Mouse (Mus musculus): ENCODE results near the gene Vezt. TPM values are rescaled to one million over a fixed set of nuclear protein-coding genes. Genes with fewer than 3 reads are reported as not detected.

Vezt gene
- total RNA-seq, 2 experiments from 2014 or later = 38.1 to 40.4 TPM

DNA sequence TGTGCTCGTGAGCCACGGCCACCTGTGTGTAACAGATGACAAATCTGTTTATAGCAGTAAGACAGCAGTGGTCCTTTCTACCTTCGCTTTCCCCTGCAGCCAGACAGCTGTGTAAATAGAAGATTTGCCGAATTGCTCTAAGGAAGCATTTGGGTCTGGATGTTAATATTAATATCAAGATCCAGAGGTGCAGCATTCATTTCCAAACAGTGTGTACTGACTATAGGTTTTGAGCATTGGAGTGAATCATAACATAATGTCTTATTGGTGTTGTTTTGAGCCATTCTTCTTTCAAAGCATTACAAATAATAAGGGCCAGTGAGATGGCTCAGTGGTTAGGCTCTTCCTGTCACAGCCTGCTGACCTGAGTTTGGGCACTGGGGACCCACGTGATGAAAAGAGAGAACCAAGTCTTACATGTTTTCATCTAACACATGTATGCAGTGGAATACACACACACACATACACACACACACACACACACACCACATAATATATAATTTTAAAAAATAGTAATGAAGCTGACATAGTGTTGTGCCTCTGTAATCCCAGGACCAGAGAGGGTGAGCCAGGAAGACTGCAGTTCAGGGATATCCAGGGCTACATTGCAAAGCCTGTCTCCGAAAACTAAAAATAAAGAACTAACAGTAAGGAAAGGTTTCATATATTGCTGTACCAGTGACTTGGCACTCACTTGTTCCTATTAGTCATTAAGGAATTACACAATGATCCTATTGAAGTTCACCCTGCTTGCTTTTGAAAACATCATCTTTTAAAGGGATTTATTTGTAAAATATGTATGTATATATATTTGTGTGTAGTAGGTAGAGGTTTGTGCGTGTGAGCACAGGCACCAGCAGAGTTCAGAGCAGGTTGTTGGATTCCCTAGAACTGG lies 3.0 kb upstream of the Vezt start:
- no peak for DNase-seq (ENCODE audit: low spot score)
- intact Hi-C loops (cut with DNase I) = no loop called here

GRCm38 (mm10) chr10:94037596-94037995 lies 2.0 kb upstream of the Vezt start:
- DNase-seq (ENCODE audit: low spot score) = no peak
- intact Hi-C loops (cut with DNase I) = no loop called here

DNA sequence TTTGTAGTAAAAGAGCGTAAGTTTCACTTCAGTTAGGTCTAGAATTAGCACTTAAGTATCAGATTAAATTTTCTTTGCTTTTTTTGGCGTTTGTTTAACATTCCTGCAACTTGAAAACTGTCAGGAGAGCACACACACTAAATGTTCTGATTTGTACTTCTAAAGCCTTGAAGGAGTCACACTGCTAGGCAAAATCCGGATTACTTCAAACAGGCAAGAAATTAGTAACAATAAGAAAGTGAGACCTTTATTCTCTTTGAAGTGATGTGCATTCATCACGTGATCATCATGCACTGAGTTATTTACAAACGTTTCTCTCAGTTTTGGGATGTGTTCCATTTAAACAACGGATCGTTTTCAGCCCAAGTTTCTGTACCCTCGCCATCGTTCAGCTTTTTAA lies 1.6 kb upstream of the Vezt start:
- intact Hi-C loops (cut with DNase I) = no loop called here
- no peak for DNase-seq (ENCODE audit: low spot score)

- intact Hi-C loops (cut with DNase I) = no loop called here
- DNase-seq (ENCODE audit: low spot score) = no peak
Observed at GRCm38 (mm10) chr10:94036375-94036758, 750 bp upstream of the Vezt start.

DNA sequence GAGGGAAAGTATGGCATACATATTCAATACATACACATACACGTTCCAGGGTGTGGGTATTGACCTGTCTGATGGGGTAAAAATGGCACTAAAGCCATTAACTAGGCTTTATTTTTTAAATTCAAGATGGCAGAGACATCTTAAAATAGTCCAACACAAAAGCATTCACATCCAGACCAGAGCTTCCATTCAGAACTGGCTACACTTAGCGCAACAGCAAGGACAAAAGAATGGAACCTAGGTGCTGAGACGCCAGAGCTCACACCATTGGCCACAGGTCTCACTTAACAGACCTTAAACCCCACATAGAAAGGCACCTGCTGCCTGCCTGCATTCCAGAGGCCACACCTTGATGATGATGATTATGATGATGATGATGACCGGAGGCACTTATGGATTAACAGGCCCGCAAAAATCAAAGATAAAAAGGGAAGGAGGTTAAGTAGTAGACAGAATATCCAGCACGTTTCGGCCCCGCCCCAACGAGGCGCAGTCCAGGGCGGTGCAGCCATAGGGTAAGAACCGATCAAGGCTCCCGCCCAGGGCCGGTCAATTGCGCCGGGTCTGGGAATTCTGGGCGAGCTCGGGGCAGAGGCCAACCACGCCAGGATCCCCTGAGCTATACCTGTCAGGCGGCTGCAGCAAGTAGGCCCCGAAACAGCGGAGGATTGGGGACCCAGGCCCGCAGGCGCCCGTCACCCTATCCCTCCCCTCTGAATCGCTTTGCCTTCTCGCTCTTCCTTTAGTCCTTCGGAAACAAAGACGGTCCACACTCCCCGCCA lies 550 bp downstream of the Vezt start:
- intact Hi-C loops (cut with DNase I) = loop anchor here (1.0 kb wide), 1 partner anchor 81 kb away; no protein-coding TSS in a partner anchor
- no peak for DNase-seq (ENCODE audit: low spot score)

- intact Hi-C loops (cut with DNase I) = no loop called here
- DNase-seq (ENCODE audit: low spot score) = no peak
Observed at GRCm38 (mm10) chr10:94031164-94031563, 4.5 kb downstream of the Vezt start.

- no peak for DNase-seq (ENCODE audit: low spot score)
- intact Hi-C loops (cut with DNase I) = no loop called here
Observed at GRCm38 (mm10) chr10:94028493-94028892, 7.1 kb downstream of the Vezt start.

DNA sequence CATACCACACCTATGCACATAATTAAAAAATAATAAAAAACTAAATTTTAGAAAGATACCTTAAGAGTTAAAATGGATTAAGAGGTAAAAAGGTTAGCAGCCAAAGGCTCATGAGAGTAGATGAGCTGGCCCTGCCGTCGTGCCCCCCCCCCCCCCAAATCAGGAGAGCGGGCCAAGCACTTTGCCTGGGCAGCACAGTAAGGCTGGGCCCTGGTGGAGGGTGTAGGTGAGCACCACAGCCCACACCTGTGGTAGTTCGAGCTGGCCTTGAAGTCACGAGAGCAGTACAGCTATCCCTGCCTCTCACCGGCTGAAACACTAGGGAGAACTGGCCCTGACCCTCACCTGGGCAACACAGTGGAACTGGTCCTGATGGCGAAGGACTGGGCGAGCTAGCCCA lies 10.5 kb downstream of the Vezt start:
- intact Hi-C loops (cut with DNase I) = no loop called here
- DNase-seq (ENCODE audit: low spot score) = no peak

- DNase-seq (ENCODE audit: low spot score) = no peak
- intact Hi-C loops (cut with DNase I) = no loop called here
Observed at GRCm38 (mm10) chr10:94021059-94021458, 14.6 kb downstream of the Vezt start.

GRCm38 (mm10) chr10:94020587-94020986 lies 15.0 kb downstream of the Vezt start:
- no peak for DNase-seq (ENCODE audit: low spot score)
- intact Hi-C loops (cut with DNase I) = no loop called here

- DNase-seq (ENCODE audit: low spot score) = no peak
- intact Hi-C loops (cut with DNase I) = no loop called here
Observed at GRCm38 (mm10) chr10:94017455-94017854, 18.2 kb downstream of the Vezt start.

- intact Hi-C loops (cut with DNase I) = no loop called here
- DNase-seq (ENCODE audit: low spot score) = no peak
Observed at GRCm38 (mm10) chr10:94014200-94014599, 21.4 kb downstream of the Vezt start.

GRCm38 (mm10) chr10:94013196-94013595 lies 22.4 kb downstream of the Vezt start:
- DNase-seq (ENCODE audit: low spot score) = no peak
- intact Hi-C loops (cut with DNase I) = loop anchor here (1.0 kb wide), 1 partner anchor 102 kb away; no protein-coding TSS in a partner anchor

DNA sequence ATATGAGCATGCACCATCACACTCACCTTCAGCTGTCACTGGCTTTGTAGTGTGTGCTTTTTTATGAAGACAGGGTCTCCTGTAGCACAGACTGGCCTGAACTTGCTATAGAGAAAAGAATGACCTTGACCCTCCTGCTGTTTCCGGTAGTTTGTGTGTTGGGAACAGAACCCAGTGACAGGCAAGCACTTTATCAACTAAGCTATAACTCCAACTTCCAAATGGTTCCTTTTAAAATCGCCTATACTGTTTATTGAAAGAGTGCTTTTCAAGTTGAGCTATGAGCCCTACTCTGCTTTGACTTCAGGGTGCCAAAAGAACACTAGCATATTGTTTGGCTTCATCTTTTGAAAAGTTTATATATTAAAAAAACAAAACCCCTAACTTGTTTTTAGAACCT lies 24.6 kb downstream of the Vezt start:
- intact Hi-C loops (cut with DNase I) = no loop called here

DNA sequence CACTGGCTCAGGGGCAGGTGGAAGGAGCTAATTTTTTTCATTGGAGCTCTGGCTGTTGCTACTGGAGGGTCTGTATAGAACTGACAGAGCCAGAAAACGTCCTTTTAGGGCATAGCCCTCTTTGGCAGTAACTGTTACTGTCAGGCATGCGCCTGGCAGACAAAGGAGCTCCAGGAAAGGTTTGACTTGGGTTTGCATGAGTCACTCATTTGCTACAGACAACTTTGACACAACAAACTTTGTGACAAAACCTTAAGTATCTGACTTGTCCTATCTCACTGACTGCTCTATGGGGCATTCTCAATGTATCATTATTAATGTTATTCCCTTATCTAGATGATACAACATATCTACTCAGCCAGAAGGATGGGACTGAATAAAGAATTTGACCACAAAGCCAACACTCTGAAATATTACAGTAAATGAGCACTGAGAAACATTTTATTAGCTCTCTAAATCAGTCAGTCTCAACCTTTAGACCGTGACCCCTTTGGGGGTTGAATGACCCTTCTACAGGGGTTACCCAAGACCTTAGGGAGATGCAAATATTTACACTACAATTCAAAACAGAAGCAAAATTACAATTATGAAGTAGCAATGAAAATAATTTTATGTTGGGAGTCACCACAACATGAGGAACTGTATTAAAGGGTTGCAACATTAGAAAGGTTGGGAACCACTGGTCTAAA lies 25.5 kb downstream of the Vezt start:
- intact Hi-C loops (cut with DNase I) = no loop called here
- DNase-seq (ENCODE audit: low spot score) = no peak

More for the DNA sequence above, 24.6 kb downstream of the Vezt start:
- no peak for DNase-seq (ENCODE audit: low spot score)

- no peak for DNase-seq (ENCODE audit: low spot score)
- intact Hi-C loops (cut with DNase I) = no loop called here
Observed at GRCm38 (mm10) chr10:94008356-94008755, 27.3 kb downstream of the Vezt start.

DNA sequence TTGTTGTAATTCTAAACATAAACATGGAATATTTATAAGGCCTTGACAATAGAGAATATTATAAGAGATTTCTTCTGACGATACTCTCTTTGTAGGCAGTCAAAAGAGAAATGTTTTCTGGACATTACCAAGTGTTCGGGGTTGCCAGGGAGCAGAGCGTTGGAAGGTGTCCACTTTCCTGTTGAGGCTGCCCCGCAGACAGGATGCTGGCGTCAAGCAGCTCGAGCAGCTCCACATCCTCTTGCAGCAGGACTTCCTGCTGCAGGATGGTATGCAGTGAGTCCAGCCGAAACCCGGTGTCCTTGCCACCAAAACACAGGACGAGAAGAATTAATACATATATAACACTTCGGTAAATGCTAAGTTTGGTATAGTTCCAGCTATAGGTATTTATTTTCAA lies 35.4 kb downstream of the Vezt start:
- no peak for DNase-seq (ENCODE audit: low spot score)
- intact Hi-C loops (cut with DNase I) = no loop called here

DNA sequence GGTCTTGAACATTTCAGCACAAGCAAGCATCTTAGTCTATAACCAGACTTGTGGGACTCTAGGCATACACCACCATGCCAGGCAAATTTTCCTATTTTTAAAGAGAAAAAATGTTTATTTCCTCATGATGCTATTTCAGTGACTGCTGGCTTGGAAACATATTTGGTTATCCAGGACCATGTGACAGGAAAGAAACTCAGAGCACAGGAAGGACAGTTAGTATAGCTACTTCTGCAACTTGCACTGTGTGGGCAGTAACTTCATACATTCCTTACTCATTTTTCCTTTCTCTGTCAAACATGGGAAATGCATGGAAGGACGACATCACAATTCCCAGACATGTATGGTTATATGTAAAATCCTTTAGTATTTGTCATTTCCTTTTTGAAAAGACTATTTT lies 36.3 kb downstream of the Vezt start:
- no peak for DNase-seq (ENCODE audit: low spot score)
- intact Hi-C loops (cut with DNase I) = no loop called here

GRCm38 (mm10) chr10:93995100-93995499 lies 40.5 kb downstream of the Vezt start:
- DNase-seq (ENCODE audit: low spot score) = no peak
- intact Hi-C loops (cut with DNase I) = no loop called here

DNA sequence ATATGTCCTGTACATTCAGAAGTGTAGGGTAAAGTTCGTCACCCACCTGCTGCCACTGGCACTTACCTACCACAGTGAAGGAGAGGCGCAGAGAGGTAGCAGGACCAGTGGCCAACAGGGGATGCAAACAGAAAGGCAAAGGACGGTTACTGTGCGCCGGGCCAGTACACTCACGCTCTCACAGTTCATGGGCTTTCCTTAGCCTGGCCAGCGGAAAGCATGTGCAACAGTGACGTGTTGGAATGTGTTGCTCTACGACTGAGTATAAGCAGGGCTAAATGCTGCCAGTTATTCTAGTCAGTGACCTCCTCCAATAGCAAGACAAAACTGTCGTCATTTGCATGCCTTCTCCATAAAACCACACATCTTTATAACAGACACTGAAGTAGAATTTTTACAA lies 41.5 kb downstream of the Vezt start:
- DNase-seq (ENCODE audit: low spot score) = no peak
- intact Hi-C loops (cut with DNase I) = no loop called here

DNA sequence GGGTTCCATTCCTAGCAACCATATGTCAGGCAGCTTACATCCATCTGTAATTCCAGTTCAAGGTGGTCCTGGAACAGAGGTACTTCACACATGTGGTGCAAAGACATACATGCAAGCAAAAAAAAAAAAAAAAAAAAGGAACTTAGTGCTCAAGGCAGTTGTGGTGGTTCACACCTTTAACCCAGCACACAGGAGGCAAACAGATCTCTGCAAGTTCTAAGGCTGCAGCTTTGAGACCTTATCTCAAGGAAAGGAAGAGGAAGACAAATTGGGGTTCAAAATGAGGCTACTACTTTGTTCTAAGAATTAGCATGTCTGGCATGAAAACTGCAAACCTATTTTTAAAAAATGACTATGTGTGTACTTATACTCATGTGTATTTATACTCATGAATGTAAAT lies 50.3 kb downstream of the Vezt start:
- intact Hi-C loops (cut with DNase I) = no loop called here
- no peak for DNase-seq (ENCODE audit: low spot score)
